Mouse (Mus musculus) spleen, adult 12 weeks (tissue): Measurements from ENCODE around the gene Ppp4r1.

Experiments
- DNase-seq: peaks from one replicate; pipeline ENCODE4 v3.0.0; 2022; ENCODE audit warnings: low spot score

Gene Ppp4r1

DNA sequence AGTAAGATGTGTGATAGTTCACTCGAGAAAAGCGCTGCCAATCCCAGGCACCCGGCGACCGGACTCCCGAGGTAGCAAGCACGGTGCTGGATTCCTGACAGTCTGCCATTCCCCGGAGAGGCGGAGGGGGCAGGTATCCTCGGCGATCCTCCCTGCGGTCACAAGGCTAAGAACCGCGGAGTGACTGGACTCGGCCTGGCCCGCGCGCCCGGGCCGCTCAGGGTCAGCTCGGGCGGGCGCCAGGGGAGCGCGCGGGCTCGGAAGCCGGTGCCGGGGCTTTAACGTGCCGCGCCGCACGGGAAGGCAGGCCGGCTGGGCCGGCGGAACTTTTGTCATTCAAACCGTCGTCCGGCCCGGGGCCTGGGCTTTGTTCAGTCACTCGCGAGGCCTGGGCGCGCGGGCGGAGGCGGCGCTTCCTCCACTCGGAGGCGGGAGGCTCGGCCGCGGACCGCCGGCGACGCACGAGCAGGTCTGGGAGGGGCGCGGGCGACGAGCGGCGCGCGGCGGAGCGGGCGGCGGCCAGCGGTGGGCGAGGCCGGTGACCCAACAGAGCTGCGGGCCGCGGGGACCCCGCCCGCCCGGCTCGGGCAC lies at the start of gene Ppp4r1:
Gene Ppp4r1, plus strand, starts transcription at position 23 of the 591 bp plus-strand sequence.
- peak; percentile 59 for DNase-seq

DNA sequence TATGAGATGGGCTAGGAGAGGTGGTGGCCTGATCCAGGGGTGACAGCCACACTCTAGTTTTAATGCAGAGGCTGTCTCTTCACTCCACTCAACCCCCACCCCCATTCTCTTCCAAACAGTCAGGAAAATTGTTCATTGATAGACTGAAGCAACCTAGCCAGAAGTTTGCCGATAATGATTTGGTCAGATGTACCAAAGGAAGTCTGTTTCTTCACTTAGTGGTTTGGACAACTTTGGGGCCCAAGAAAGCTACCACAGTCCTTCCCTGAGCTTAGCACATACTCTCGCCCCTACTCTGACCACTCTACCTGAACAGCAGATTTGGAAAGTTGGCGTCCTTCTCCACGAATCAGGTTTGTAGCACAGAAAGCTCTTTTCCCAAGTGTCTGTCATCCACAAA lies 49.7 kb upstream of the Ppp4r1 start:
- DNase-seq: no peak

DNA sequence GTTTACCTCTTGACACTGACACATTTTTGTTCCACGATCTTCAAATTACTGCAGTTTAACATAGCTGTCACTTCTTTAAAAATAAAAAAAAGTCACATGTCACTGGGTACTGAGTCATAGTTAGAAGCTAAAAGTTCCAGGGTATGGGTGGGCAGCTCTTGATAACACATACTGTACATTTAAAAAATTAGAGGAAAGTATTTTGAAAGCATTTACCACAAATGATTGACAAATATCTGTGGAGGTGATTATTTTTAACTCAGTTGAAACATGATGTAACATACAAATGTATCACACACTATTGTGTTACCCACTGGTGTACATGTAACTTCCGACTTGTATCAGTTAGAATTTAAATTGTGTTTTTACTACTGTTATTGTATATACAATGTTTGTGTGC lies 47.3 kb upstream of the Ppp4r1 start:
- no peak for DNase-seq

GRCm38 (mm10) chr17:65737175-65737574 lies 45.2 kb upstream of the Ppp4r1 start:
- no peak for DNase-seq

DNA sequence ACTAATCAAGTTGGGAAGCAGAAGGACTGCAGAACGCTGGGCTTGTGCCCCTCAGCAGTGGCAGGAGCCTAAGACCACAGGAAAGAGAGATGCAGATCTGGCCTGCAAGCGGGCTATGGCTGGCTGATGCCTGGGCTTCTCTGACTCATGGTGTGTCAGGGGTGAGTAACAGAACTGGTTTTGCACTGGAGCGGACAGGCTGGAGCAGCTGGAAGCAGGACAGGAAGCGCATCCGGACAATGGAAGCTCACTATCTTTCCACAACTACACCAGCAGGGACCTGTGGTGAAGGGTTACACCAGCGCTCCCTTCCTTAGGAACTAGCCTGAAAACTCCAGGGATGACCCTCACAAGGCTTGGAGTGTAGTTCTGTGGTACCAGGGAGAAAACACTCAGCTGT lies 44.8 kb upstream of the Ppp4r1 start:
- no peak for DNase-seq

GRCm38 (mm10) chr17:65739874-65740725 lies 42.3 kb upstream of the Ppp4r1 start:
- no peak for DNase-seq

DNA sequence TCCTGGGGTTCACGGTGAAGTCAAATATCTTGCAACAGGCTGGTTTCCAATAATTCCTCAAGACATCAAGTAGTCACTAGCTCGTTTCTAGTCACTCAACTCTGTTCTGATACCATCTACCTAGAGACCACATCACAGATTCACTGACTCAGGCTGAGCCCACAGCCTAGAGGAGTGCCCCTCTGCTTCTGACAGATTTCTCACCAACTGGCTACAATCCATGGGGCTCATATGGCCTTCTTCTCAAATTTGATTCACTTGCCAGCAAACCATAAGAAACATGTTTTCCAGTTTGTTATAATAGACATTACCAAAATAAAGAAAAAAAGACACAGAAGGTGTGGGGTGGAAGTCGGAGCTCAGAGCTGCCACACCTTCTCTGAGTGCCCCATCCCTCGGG lies 40.8 kb upstream of the Ppp4r1 start:
- no peak for DNase-seq

DNA sequence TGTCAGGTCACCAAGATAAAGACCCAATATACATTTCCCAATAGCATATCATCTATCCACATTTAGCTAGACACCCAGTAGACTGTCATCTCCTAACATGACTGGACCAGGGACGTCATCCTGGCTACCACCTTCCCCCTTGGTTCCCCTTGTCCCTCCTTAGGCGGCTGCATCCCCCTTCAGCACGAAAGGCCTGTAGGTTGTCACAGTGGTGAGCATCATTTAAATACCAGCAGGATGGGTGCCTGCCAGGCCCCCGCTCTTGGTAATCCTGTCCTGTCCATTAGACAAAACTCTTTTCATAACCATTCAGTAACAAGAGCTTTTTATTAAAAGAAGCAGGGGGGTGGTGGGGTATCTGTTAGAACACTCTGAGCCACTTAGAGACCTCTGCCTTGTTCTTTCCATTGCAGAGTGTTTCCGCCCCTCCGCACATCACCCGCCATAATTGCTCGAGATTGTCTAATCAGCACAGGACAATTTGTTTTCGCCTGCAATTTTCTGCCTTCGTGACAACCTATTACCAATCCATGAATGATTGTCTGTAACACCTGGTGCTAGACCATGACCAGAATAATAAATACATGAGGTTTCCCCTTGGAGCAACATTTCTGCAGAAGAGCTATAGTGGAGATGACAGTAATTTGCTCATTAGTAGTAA lies 40.0 kb upstream of the Ppp4r1 start:
- no peak for DNase-seq

DNA sequence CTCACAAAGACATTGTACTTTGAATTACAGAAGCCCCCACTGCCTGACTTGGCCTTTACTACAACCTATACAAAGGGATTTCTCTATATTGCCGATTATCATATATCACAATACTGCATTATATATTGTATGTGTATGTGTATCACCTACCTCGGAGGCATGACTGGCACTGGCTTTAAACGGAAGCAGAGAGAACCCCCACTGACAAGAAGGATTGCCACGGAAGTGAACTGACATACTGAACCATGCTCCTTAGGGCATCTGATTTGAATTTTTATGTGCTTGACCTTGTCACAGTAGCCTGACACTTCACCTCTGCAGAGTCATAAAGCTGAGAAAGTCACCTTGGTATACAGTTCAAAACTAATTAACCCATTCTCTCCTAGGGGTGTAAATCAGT lies 39.4 kb upstream of the Ppp4r1 start:
- DNase-seq: no peak

- no peak for DNase-seq
Measured at GRCm38 (mm10) chr17:65743664-65744330, 38.6 kb upstream of the Ppp4r1 start.

DNA sequence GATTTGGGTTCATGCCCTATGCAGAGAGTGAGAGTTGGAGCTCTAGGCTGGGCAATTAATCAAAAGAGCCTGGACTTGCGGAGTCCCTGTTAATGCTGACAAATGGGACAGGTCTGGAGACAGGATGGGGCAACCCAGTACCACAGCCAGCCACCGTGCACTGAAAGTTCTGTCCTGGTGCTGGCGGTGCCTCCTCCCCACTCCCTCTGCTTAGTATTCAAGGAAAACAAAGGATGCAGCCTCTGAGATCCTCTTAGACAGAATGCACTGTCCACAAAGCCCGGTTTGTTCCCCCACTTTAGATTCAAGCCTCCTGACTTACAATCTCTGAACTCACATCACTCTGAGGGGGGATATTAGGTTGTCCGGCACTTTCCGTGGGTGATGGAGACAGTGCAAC lies 36.1 kb upstream of the Ppp4r1 start:
- no peak for DNase-seq

- no peak for DNase-seq
Measured at GRCm38 (mm10) chr17:65748997-65749396, 33.4 kb upstream of the Ppp4r1 start.

DNA sequence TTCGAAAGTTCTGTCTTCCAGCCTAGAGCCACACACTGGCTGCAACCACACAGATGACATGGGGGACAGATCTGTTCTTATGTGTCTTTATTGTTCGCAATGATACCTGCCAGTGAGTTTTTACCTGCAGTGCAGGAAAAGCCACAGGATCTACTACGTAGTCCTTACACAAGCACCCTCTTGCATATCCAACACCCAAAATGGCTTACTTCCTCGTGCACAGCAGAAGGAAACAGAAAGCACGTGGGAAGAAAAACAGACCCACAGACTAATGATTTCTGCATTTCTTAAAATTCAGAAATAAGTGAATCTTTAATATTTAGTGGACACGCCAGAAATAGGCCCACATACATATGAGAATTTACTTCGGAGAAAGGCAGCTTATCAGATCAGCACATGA lies 32.6 kb upstream of the Ppp4r1 start:
- DNase-seq: no peak

- no peak for DNase-seq
Measured at GRCm38 (mm10) chr17:65750301-65750700, 32.1 kb upstream of the Ppp4r1 start.

DNA sequence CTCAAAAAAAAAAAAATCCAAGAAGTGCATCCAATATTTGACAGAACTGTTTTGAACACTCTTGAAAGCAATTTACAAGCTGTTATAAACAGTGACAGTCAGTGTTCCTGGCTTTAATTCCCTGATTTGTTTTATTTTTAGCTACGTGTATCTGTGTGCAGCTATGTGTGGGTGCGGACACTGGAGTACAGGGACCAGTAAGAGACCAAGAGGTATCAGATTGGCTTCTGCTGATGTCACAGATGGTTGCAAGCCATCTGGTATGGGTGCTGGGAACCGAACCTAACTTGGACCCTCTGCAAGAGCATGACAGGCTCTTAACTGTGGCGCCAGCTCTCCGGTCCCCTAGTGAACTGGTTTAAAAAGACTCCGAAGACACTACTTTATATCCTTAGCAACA lies 29.2 kb upstream of the Ppp4r1 start:
- no peak for DNase-seq

- no peak for DNase-seq
Measured at GRCm38 (mm10) chr17:65755857-65756256, 26.5 kb upstream of the Ppp4r1 start.

DNA sequence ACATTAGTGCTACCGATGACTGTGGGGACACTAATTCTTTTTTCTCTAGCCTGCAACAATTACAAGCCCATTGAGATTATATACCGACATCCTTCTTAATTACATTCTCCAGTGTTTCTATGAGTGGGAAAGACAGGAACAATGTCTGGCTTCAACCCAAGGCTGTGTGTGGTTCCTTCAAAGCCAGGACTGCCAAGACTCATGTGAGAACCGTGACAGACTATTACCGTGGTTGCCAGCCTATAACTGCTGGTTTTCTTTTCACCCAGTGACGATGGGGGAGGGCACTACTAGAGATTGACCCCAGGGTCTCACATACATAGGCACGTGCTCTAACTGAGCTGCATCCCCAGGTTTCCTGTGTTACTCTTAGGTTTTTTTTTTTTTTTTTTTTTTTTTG lies 25.2 kb upstream of the Ppp4r1 start:
- DNase-seq: no peak

DNA sequence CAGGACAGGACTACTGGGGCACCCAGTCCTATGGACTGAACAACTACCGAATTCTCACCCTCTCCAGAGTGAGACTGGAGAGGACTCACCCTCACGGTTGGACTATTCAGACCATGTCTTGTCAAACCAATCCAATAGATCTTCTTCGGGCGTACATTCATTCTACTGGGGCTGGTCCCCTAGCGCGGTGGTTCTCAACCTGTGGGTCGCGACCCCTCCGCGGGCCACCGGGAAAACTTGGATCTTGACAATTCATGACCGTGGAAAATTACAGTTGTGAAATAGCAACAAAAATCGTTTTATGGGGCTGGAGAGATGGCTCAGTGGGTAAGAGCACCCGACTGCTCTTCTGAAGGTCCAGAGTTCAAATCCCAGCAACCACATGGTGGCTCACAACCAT lies 19.2 kb upstream of the Ppp4r1 start:
- DNase-seq: no peak

DNA sequence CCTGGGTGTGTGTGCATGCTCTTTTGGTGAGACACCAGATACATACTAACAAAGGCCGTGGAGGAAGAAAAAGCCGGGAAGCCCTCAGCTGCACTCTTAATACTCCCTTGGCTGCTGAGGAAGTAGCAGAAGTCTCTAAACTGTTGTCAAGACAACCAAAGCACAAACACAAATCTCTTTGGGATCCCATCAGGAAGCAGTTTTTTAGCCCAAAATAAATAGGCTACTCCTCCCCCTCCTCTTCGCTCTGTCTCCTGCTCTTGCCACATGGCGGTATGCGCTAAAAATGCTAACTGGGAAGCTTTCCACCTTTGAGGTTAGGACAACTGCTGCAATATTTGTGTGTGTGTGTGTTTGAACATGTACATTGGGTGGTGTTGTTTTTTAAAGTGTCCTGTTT lies 13.9 kb upstream of the Ppp4r1 start:
- no peak for DNase-seq

DNA sequence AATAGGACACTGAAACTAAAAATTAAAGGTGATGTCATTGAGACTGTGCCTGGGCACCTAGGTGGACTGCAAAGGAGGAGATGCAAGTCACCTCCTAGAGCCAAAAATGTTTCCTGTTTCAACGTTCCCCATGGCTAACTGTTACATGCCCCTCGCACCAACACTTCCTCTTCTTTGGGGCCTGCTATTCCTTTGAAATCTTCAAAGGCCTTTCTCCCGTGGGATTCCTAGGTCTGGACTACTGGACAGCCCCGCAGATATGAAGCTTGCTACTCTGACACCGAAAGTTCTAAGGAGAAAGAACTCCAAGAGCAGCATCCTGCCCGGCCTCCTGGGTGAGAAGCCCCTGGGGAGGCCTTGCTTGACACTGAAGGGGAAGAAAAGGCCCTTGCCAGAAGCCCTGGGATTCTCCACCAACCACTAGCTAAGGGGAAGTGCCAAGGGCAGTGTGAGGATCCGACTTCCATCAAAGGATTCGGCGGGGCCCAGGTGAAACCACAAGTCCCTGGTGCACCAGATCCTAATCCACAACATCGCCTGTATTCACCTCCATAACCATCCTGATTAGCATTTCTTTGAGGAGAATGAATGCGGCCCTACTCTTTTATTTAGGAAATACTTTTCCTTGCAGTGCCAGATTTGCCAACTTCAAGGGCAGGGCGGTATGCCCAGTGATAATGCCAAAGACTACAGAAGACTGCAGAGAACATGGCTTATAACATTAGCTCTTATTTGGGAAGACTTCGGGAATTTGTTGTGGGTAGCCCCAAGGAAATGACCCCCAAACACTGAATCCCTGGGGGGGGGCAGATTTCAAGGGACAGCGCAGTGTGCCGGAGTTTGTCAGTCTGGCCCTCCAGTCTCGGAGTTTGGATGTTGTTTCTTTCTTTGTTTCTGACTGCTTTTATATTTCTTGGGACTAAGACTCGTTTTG lies 11.1 kb upstream of the Ppp4r1 start:
- no peak for DNase-seq
